Mouse (Mus musculus): ENCODE data around the gene Clasp1.

Clasp1 gene

DNA sequence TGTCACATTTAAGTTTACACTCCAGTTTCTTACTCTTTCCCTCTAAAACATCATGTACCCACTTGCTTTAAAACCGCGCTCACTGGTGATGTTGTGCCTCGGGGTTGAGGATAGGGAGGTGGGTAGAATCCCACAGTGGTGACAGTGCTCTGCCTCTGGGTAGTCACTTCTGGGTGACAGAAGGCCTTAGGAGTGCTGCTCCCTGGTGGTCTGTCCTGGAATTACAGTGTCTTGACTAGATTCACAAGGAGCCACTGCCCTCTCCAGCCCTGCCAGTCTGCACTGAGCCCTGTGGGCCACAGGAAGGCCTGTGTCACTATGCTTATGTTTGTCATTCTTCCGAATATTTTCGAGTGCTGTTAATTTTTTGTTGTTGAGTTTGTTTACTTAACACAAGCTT lies 109.5 kb downstream of the Clasp1 start:
- peak; percentile 78 for DNase-seq (ENCODE audit: low read depth, low spot score)

DNA sequence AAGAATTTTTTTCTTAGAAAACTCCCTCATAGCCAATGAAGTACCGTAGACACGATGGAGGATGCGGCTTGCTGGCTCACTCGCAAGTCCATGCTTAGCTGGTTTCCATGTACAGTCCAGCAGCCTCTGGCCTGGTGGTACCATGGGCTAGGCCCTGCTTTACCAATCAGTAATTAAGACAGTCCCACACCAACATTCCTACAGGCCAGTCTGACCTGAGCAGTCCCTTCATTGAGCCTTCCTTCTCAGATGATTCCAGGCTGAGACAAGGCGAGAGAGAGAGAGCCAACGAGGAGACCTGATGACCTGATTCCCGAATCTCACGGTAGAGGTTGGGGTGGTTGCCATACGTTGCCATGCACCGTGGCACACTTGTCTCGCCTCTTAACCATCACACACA lies 111.7 kb downstream of the Clasp1 start:
- DNase-seq (ENCODE audit: low read depth, low spot score) = no peak

DNA sequence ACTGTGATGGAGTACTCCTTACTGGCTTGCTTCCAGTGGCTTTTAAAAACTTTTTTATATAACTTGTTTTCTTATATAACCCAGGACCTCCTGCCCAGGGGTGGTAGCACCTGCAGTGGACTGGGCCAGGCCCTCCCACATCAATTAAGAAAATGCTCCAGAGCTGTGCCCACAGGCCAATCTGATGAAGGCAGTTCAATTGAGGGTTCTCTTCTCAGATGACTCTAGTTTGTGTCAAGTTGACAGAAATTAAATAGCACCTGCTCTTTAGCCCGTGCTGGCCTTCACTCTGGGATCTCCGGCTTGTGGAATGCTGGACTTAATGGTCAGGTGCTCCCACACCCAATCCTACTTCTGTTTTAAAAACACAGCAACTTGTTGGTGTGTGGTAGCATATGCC lies 112.8 kb downstream of the Clasp1 start:
- DNase-seq (ENCODE audit: low read depth, low spot score) = no peak

DNA sequence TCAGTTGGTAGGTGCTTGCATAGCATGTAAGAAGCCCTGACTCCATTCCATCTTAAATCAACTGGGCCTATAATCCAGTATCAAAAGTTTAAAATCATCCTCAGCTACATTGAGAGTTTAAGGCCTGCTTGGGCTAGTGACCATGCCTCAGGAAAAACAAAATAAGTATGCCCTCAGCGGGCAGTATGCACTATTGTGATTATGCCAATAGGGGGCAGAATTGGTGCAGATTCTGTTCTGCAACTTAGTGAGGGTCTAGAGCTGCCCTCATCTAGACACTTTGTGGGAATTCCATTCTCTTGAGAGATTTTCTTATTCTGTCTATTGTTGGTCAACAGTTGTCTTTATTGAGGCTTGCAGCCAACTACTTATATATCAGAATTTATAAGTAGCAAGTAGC lies 116.9 kb downstream of the Clasp1 start:
- no peak for DNase-seq (ENCODE audit: low read depth, low spot score)

DNA sequence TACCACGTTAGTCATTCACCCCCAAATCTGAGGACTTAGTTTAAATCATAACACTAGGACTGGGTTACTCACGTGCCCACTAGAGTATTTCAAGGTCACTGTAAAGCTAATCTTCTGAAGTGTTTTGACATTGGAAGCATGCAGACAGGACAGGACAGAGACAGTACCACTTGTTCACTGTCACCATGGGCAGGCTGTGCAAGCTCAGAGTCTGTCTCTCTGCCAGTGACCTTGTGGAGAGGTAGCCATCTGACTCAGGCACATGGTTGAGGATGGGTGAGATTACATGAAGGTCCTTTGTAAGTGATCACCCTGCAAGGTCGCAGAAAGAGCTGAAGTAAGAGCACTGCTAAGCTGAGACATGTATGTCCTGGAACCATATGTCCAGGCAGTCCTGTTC lies 122.1 kb downstream of the Clasp1 start:
- DNase-seq (ENCODE audit: low read depth, low spot score) = no peak

DNA sequence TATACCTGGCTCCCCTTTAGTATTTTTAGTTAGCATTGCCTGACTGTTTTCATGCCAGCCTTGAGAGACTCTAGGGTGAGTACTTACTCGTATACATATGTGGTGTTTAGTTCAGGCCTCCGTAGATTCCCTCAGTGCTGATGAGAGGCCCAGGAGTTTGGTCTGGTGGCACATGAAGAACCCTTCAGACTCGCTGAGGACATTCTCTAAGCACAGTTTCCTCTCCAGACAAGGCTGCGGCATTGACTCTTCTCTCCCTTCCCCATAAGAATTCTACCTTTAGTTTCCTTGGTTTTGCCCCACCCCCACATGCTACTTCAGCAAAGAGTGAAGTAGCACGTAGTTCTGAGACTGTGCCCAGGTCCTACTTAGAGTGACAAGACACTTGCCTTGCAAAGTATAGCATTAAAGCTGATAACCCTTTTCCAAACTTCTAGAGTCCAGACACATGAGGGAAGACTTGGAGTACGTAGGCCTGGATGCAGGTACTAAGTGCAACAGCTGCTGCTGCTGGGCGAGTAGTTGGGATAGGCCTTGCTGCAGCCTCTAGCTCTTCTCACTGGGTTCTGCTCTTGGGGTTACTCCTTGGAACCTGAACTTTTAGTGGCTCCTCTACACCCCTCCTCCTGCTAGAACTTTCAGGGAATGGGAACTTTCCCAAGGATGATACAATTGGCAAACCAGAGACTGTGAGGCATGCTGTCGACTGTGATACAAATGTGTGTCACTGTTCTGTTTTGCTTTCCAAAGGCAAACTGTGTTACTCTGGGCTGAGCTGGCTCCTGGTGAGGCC lies 123.1 kb downstream of the Clasp1 start:
- DNase-seq (ENCODE audit: low read depth, low spot score) = no peak

DNA sequence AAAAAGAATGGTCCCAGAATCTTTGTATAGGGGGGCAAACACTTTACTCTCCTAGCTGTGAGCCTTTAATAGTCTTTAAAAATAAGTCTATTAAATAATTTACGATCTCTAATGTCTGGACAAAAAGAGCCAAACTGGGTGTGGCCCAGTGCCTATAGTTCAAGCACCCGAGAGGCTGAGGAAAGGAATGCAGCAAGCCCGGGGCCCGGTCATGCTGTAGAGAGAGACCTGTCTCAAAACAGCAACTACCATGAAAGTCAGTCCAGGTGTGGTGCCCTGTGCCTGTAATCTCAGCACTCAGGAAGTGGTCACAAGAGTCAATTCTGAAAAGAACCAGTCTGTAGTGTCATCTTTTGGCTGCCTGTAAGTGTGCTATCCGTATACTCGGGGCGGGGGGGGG lies 127.4 kb downstream of the Clasp1 start:
- DNase-seq (ENCODE audit: low read depth, low spot score) = no peak

DNA sequence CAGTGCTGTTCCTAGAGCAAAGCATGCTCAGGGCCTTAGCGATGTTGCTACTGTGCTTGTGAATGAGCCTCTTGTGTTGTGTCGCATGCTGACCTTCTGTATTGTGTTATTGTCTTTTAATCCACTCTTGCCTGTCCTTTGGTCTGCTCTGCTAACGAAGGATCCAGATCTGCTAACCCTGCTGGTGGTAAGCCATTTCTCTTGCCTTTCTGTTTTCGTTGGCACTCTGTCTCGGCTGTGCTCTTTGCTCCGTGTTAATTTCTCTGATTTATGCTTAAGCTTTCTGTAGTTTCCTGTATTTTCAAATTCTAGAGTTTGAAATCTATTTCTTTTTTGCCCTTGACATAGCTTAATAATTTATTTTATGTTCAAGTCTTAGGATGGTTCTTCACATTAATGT lies 134.3 kb downstream of the Clasp1 start:
- no peak for DNase-seq (ENCODE audit: low read depth, low spot score)

DNA sequence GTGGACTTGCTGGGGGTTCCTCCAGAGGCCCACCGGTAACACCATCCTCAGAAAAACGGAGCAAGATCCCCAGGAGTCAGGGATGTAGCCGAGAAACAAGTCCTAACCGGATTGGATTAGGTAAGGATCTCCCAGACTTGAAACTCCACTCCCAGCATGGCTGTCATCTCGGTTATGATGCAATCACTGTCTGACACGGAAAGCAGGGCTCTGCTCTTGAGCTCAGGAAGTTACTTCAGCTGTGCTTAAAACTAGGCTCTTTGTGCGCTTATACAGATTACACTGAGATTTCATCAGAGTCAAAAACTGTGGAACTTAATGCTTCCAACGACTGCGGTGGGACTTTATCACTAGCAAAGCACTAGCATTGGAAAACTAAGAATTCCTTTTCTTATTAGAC lies 136.5 kb downstream of the Clasp1 start:
- DNase-seq (ENCODE audit: low read depth, low spot score) = no peak

DNA sequence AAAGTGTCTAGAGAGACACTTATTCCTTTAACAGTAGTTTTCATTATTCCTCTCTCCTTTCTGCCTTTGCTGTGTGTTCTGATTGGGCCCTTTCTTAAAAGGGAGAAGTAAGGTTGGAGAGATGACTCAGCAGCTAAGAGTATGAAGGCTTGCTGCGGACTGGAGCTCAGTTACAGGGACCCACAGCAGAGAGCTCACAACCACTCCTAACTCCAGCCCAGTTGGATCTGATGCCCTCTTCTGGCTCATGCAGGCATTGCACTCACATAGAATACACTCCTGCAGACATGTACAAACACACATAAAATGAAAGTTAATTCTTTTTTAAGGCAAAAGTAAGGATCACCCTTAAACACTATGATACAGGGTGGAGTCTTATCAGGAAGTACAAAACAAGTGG lies 140.4 kb downstream of the Clasp1 start:
- DNase-seq (ENCODE audit: low read depth, low spot score) = no peak

DNA sequence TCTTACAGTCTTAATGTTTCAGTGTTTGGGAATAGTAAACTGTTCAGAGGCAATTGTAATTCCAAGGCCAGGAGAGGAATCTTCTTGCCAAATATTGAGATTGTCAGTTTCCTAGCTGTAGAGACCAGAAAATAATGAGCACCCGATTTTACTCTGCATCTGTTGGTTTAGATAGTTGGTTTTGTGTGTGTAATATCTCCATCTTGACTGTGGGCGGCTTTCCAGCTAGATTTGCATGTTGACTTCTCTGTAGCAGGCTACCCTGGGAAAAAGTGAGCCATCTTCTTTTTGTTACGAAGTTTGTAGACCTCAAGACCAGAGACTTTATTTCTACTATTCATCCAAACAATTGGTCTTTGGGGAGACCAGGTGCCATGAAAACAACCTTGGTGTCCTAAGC lies 142.4 kb downstream of the Clasp1 start:
- DNase-seq (ENCODE audit: low read depth, low spot score) = no peak

DNA sequence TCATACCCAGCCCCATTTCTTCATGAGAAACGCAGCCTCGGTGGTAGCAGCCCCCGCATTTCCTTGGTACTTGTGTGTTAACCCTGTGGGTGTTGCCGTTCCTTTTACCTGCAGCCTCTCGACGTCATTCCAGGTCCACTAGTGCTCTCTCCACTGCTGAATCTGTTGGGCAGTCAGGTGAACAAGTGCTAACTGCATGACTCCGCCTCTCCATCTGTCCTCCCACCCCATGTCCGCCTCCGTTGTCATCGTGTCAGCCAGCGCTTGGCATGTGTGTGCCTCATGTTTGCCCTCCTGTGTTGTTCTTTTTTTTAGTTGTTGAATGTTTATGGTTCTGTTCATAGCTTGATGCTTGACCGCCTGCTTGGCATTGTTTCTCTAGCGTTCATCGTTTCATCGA lies 147.2 kb downstream of the Clasp1 start:
- no peak for DNase-seq (ENCODE audit: low read depth, low spot score)

DNA sequence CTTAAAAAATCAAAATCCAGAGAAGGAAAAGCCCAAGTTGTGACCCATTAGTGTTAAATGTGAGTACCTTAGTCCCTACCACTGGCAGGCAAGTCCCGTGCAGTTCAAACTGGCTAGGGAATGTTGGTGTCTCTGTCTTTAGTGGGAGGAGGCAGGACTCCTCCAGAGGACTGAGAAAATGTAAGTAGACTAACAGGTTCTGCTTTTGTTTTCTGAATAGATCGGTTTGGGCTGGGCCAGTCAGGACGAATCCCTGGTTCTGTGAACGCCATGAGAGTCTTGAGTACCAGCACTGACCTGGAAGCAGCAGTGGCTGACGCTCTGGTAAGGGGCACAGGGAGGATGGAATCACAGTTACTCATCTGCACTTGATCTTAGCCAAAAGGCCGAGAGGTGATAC lies 150.2 kb downstream of the Clasp1 start:
- DNase-seq (ENCODE audit: low read depth, low spot score) = no peak

DNA sequence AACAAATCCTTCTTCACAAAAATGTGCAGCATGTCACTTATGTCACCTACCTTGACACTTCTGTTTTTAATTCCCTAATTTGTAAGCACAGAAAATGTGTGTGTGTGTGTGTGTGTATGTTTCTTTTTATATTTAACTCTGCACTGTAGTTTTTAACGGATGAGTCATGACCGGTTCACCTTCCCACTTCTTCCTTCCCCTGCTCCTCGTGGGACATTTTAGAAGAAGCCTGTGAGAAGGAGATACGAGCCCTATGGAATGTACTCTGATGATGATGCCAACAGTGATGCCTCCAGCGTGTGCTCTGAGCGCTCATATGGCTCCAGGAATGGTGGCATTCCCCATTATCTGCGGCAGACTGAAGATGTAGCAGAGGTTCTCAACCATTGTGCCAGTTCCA lies 154.0 kb downstream of the Clasp1 start:
- no peak for DNase-seq (ENCODE audit: low read depth, low spot score)

DNA sequence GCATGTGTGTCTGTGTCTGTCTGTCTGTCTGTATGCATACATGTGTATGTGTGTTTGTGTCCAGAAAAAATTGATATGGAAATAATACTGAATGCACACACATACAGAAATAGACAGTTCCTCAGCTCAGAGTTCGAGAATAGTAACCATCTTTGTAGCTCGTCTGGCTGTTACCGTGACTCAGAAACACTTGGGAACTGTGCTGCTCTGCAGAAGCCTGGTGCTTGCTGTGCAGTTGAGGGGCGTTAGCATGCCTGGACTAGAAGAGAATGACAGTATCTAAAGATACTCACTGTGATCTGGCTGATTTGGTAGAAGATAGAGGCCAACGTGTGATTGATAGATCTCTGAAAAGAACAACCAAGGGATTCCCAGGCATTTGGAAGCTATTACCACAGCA lies 159.9 kb downstream of the Clasp1 start:
- no peak for DNase-seq (ENCODE audit: low read depth, low spot score)

DNA sequence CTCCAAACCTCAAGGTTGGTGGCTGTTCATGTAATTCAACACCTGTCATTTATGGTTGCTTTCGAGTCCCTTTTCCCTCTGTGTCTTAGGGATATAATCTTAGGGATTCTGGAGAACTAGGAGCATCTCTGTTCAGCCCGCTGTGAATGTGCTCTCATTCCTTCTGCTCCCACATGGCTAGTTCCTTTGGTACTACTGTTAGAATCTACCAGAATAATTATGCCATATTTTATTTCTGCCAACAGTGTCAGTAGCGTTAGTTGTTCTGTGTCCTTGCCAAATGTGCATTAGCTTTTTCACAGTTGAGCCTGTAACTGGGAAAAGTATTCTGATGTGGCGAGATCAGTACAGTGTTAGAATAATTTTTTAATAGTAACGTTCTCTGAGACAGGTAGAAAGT lies 162.3 kb downstream of the Clasp1 start:
- DNase-seq (ENCODE audit: low read depth, low spot score) = no peak

DNA sequence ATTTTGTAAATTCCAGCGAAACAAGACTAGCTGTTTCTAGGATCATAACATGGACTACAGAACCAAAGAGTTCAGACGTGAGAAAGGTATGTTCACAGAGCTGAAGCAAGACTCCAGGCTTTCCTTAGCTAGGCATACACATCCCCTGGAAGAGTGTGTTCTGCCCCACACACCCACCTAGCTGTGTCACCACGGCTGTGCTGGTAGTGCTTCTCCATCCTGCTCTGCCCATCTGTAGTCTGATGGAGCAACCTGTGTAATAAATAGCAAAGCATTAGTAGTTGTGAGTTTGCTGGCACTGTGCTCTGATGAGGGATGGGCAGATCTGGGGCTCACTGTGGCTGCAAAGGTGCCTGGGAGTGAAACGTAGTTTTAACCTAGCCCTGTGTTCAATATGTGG lies 163.2 kb downstream of the Clasp1 start:
- no peak for DNase-seq (ENCODE audit: low read depth, low spot score)

DNA sequence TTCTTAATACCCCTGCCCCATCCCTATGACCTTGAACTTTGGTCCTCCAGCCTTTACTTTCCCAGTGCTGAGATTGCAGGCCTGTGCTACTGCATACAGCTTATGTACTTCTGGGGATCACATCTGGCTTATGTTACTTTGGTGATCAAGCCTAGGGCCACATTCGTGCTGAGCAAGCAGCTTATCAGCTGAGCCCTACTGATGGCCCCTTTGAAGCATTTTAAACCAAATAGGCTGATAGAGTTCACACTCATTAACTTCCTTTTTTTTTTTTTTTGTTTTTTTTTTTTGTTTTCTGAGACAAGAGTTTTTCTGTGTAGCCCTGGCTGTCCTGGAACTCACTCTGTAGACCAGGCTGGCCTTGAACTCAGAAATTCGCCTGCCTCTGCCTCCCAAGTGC lies 164.2 kb downstream of the Clasp1 start:
- no peak for DNase-seq (ENCODE audit: low read depth, low spot score)

DNA sequence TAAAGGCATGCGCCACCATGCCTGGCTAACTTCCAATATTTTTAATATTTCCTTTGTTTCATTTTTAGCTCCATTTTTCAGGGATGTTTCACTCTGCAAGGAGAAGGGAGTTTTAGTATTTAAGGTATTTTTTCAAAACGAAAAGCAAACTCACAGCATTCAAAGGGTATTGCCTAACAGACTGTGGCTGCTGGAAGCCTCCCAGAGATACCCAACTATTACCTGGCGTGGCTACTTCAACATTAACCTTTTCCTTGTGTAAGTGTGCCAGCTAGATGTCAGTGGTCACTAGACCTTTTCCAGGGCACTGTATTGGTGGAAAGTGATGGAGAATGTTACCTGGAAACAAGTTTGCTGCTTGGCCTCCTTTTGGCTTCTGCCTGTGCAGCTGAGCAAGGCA lies 164.6 kb downstream of the Clasp1 start:
- no peak for DNase-seq (ENCODE audit: low read depth, low spot score)

DNA sequence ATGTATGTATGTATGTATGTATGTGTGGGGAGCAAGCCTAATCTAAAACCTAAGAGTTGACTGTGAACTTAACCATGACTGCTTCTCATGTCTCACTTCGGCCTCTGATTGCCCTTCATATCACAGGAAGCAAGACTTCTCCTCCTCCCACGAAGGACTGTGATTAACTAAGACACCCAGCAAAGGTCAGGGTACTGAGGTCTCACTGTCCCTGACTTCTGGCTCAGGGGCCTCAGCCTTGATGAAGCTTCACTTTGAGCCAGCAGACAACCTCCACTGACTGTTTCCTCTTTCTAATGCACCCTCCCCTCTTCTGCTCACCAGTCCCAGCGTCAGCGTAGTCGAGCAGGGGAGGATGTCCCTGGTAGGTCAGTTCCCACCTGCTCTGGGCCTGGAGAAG lies 166.1 kb downstream of the Clasp1 start:
- no peak for DNase-seq (ENCODE audit: low read depth, low spot score)

DNA sequence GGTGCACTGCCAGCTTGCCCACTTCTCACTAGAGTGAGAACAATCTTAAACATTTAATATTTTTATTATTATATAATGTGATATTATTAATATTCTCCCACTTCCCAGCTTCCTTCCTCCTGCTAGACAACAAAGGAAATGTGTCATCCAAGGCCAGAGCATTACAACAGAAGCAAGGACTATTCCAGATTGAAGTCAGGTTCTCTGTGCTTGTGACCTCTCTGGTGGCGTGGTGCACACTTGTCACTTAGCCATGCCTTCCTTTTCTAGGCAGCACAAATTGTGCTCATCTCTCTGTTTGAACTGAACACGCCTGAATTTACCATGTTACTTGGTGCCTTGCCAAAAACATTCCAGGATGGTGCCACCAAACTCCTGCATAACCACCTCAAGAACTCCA lies 170.9 kb downstream of the Clasp1 start:
- DNase-seq (ENCODE audit: low read depth, low spot score) = no peak

DNA sequence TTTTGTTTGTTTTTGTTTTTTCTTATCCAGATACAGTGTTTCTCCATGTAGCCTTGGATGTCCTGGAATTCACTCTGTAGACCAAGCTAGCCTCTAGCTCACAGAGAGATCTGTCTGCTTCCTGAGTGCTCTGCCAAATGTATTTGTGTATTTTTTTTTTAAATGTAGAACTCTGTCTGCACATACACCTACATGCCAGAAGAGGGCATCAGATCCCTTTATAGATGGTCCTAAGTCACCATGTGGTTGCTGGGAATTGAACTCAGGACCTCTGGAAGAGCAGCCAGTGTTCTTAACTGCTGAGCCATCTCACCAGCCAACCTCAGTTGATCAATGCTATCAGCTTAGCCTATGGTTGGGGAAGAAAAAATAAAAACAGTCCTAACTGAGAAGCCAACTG lies 175.7 kb downstream of the Clasp1 start:
- no peak for DNase-seq (ENCODE audit: low read depth, low spot score)

DNA sequence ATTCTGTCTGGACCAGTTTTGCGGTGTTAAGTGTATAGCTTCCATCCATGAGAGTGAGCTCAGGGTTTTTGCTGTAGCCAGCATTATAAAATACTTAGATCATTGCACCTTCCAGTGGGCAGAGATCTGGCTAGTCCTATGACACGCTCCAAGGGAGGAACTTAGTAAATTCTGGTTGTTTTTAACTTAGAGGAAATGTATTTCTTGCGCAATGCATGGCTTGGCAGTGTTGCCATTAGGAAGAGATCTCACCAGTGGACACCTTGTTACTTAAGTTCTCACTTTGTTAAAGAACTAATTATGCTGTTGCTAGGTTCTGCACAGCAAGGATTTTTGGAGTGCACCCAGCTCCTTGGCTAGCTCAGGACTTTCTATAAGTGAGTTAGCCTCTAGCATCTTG lies 178.8 kb downstream of the Clasp1 start:
- DNase-seq (ENCODE audit: low read depth, low spot score) = no peak

DNA sequence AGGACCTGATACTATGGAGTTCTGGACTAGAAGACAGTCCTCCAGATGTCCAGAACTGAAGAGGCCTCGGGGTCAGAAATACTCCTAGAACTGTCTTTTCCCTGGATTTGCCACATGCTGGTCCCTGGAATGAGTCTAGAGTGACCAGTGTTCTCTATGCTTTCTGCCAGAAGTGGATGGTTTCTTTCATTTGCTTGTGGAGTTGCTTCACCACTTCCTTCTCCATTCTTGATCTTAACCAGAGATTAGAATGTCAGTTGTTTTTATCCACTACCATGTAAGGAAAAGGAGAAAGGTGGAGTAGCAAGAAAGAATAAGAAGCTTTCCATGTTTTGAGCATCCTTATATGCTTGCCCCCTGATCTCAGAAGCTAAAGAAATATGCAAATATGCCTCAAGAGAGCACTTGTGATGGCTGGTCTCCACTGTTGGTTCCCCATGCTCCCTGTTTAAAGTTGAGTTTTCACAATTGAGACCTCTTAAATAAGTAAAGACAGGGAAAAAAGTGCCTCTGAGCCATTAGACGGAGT lies 191.4 kb downstream of the Clasp1 start:
- no peak for DNase-seq (ENCODE audit: low read depth, low spot score)
